Mouse (Mus musculus) layer of hippocampus, postnatal 10 days (tissue): ENCODE results near the gene Atp5d. TPM values are rescaled to one million over a fixed set of nuclear protein-coding genes. Genes with fewer than 3 reads are reported as not detected.
"Not testable (repeated sequence)": the region's sequence is repeated elsewhere in the genome, so short reads cannot be mapped to it uniquely, and the experiment has no call there.

Experiments
- DNase-seq, 2 experiments: peaks; one replicate each; pipeline ENCODE4 v3.0.0; 2021; ENCODE audit warnings: low spot score in 2 of 2
- total RNA-seq, 2 experiments: library from RNA; stranded (reverse); gene quantifications; 2 replicates each; pipeline ENCODE4 v1.2.3; 2021

Gene Atp5d
- total RNA-seq, 2 experiments from 2014 or later: 385 to 392 TPM

- DNase-seq: peak; percentile 98
Observed at GRCm38 (mm10) chr10:80164998-80165344, 26.5 kb downstream of the Atp5d start.

- DNase-seq: peak in 1 of 2 experiments; percentile 51
Observed at GRCm38 (mm10) chr10:80165392-80166128, 27.1 kb downstream of the Atp5d start, which contains the start of gene Cirbp. TSS of gene Cirbp (plus strand) at chr10:80165985.

GRCm38 (mm10) chr10:80166136-80166535, 27.7 kb downstream of the Atp5d start:
- DNase-seq: not testable (repeated sequence)

- DNase-seq: peak; percentile 99 to 100
Observed at GRCm38 (mm10) chr10:80167460-80168037, 29.1 kb downstream of the Atp5d start.

- DNase-seq: peak; percentile 91 to 94
Observed at GRCm38 (mm10) chr10:80168038-80168661, 29.7 kb downstream of the Atp5d start.

GRCm38 (mm10) chr10:80169070-80169469, 30.6 kb downstream of the Atp5d start:
- no peak for DNase-seq

- no peak for DNase-seq
Observed at GRCm38 (mm10) chr10:80169651-80170050, 31.2 kb downstream of the Atp5d start.

GRCm38 (mm10) chr10:80170052-80170451, 31.6 kb downstream of the Atp5d start:
- no peak for DNase-seq

- DNase-seq: no peak
Observed at GRCm38 (mm10) chr10:80170601-80171021, 32.2 kb downstream of the Atp5d start.

GRCm38 (mm10) chr10:80171252-80171651, 32.8 kb downstream of the Atp5d start:
- no peak for DNase-seq

- DNase-seq: peak; percentile 13 to 55
Observed at GRCm38 (mm10) chr10:80171760-80172526, 33.5 kb downstream of the Atp5d start.

- peak; percentile 88 to 91 for DNase-seq
Observed at GRCm38 (mm10) chr10:80172527-80173292, 34.3 kb downstream of the Atp5d start, which contains the start of gene 1600002K03Rik. TSS of gene 1600002K03Rik (plus strand) at chr10:80172944.

- no peak for DNase-seq
Observed at GRCm38 (mm10) chr10:80173358-80173757, 34.9 kb downstream of the Atp5d start.

- DNase-seq: no peak
Observed at GRCm38 (mm10) chr10:80173955-80174640, 35.7 kb downstream of the Atp5d start.

GRCm38 (mm10) chr10:80174705-80175104, 36.3 kb downstream of the Atp5d start:
- peak in 1 of 2 experiments; percentile 44 for DNase-seq

GRCm38 (mm10) chr10:80175536-80176269, 37.3 kb downstream of the Atp5d start:
- peak; percentile 59 to 67 for DNase-seq

- DNase-seq: no peak
Observed at GRCm38 (mm10) chr10:80176270-80176834, 37.9 kb downstream of the Atp5d start.

- DNase-seq: no peak
Observed at GRCm38 (mm10) chr10:80177441-80178279, 39.2 kb downstream of the Atp5d start.
